Mouse (Mus musculus) small intestine, adult 2 months (tissue): ENCODE measurements around the gene Gm15737. TPM values are rescaled to one million over a fixed set of nuclear protein-coding genes. Genes with fewer than 3 reads are reported as not detected.

Experiments
- H3K27ac ChIP-seq: fragments of 200-500 bp; 2 replicates; pipeline ENCODE4 v1.5.1; 2012; ENCODE audit warnings: low read depth, low read length, control low read depth, inconsistent platforms; ENCODE audit not compliant: insufficient read depth
- H3K27me3 ChIP-seq: fragments of 200-500 bp; 2 replicates; pipeline ENCODE4 v1.6.1; 2012; ENCODE audit warnings: mild to moderate bottlenecking, moderate library complexity, low read length, inconsistent platforms; ENCODE audit not compliant: control insufficient read depth, insufficient read depth
- H3K36me3 ChIP-seq: fragments of 200-500 bp; 2 replicates; pipeline ENCODE4 v1.6.1; 2012; ENCODE audit warnings: mild to moderate bottlenecking, low read length, control low read depth, inconsistent platforms; ENCODE audit not compliant: control insufficient read depth, insufficient read depth
- H3K4me1 ChIP-seq: fragments of 200-500 bp; 2 replicates; pipeline ENCODE4 v1.6.1; 2012; ENCODE audit warnings: low read length, inconsistent platforms, mixed read lengths; ENCODE audit not compliant: control insufficient read depth, insufficient read depth, insufficient read length
- H3K4me3 ChIP-seq: fragments of 200-500 bp; 2 replicates; pipeline ENCODE4 v1.5.1; 2012; ENCODE audit warnings: low read depth, mild to moderate bottlenecking, control low read depth, inconsistent platforms, low read length, moderate library complexity
- CTCF ChIP-seq: fragments of 200-500 bp; IDR thresholded peaks from 2 replicates; pipeline ENCODE4 v1.5.1; 2012; ENCODE audit warnings: low read depth, mild to moderate bottlenecking, control low read depth, inconsistent platforms, low read length, moderate library complexity, mixed read lengths; ENCODE audit not compliant: insufficient replicate concordance, insufficient read length; ENCODE audit errors: extremely low read depth
- POLR2A ChIP-seq: fragments of 200-500 bp; IDR thresholded peaks from 2 replicates; pipeline ENCODE4 v1.6.1; 2012; ENCODE audit warnings: low read depth, mild to moderate bottlenecking, control low read depth, inconsistent platforms, low read length, moderate library complexity
- WGBS: fragments of 180-500 bp; shearing (Covaris S2); methylation state at CpG from one replicate; pipeline ENCODE4 v1.1.7; 2018; 5-methylcytosine and 5-hydroxymethylcytosine counted together
- polyA plus RNA-seq: library from polyadenylated mRNA; depleted of rRNA; stranded (reverse); fragments of >200 nt; gene quantifications from 2 replicates; pipeline ENCODE4 v1.2.3, GENCODE M21; 2012

Gm15737 gene
- polyA plus RNA-seq, 1 experiment: not detected

GRCm38 (mm10) chr6:92842000-92842399 is 27.2 kb upstream of the Gm15737 start:
- Histone ChIP-seq H3K4me3 (no peak overlapping the region), H3K36me3 (no peaks in the 10 kb centered on the region), H3K27me3 (no peaks in the 10 kb centered on the region), H3K27ac (no peak overlapping the region), H3K4me1 (peaks cover 3% of the 10 kb centered on the region; the same call in 1 of the 2 replicates)
- TF ChIP-seq CTCF (no peak), POLR2A (no peak)
- 24% methylated on average over 2 of the region's 2 CpGs for WGBS

GRCm38 (mm10) chr6:92843474-92843873 is 25.7 kb upstream of the Gm15737 start:
- H3K27me3 ChIP-seq: no peaks in the 10 kb centered on the region
- no peak for TF ChIP-seq CTCF
- no peak for TF ChIP-seq POLR2A
- no peak overlapping the region for H3K4me3 ChIP-seq
- 79% methylated on average over 2 of the region's 2 CpGs for WGBS
- no peak overlapping the region for H3K27ac ChIP-seq
- H3K36me3 ChIP-seq: no peaks in the 10 kb centered on the region
- H3K4me1 ChIP-seq: peaks cover 3% of the 10 kb centered on the region; the same call in 1 of the 2 replicates

GRCm38 (mm10) chr6:92845898-92846297 is 23.3 kb upstream of the Gm15737 start:
- Histone ChIP-seq H3K36me3 (no peaks in the 10 kb centered on the region), H3K27me3 (no peaks in the 10 kb centered on the region), H3K4me3 (no peak overlapping the region), H3K27ac (no peak overlapping the region), H3K4me1 (peaks cover 3% of the 10 kb centered on the region; the same call in 1 of the 2 replicates)
- TF ChIP-seq CTCF: no peak
- no peak for TF ChIP-seq POLR2A
- 62% methylated on average over 8 of the region's 8 CpGs for WGBS

GRCm38 (mm10) chr6:92846614-92847013 is 22.5 kb upstream of the Gm15737 start:
- Histone ChIP-seq H3K36me3 (no peaks in the 10 kb centered on the region), H3K4me3 (no peak overlapping the region), H3K4me1 (peaks cover 3% of the 10 kb centered on the region; the same call in 1 of the 2 replicates), H3K27me3 (no peaks in the 10 kb centered on the region), H3K27ac (no peak overlapping the region)
- TF ChIP-seq CTCF (no peak), POLR2A (no peak)
- WGBS: 55% methylated on average over 4 of the region's 4 CpGs

GRCm38 (mm10) chr6:92849208-92849607 is 19.9 kb upstream of the Gm15737 start:
- WGBS: 90% methylated on average over 9 of the region's 9 CpGs
- Histone ChIP-seq H3K27me3 (no peaks in the 10 kb centered on the region), H3K4me3 (no peak overlapping the region), H3K4me1 (peaks cover 3% of the 10 kb centered on the region; the same call in 1 of the 2 replicates), H3K27ac (0 out of 2 replicates have a peak overlapping the region, but pooled peaks have one; percentile 15), H3K36me3 (no peaks in the 10 kb centered on the region)
- no peak for TF ChIP-seq POLR2A
- TF ChIP-seq CTCF: no peak

GRCm38 (mm10) chr6:92850250-92850649 is 18.9 kb upstream of the Gm15737 start:
- WGBS: 49% methylated on average over 5 of the region's 5 CpGs
- H3K27me3 ChIP-seq: no peaks in the 10 kb centered on the region
- H3K36me3 ChIP-seq: no peaks in the 10 kb centered on the region
- H3K4me3 ChIP-seq: no peak overlapping the region
- peak overlapping the region; percentile 22; the same call in 1 of the 2 replicates for H3K27ac ChIP-seq
- peaks cover 3% of the 10 kb centered on the region; the same call in 1 of the 2 replicates for H3K4me1 ChIP-seq
- TF ChIP-seq CTCF (no peak), POLR2A (no peak)

GRCm38 (mm10) chr6:92854873-92855272 is 14.3 kb upstream of the Gm15737 start:
- WGBS: 68% methylated on average over 4 of the region's 4 CpGs
- TF ChIP-seq CTCF: no peak
- TF ChIP-seq POLR2A: no peak
- Histone ChIP-seq H3K4me1 (no peaks in the 10 kb centered on the region), H3K36me3 (no peaks in the 10 kb centered on the region), H3K27me3 (no peaks in the 10 kb centered on the region), H3K27ac (no peak overlapping the region), H3K4me3 (no peak overlapping the region)
